Comparison of ENCODE assay signal across 10 mouse cellular contexts in the genomic region with DNA sequence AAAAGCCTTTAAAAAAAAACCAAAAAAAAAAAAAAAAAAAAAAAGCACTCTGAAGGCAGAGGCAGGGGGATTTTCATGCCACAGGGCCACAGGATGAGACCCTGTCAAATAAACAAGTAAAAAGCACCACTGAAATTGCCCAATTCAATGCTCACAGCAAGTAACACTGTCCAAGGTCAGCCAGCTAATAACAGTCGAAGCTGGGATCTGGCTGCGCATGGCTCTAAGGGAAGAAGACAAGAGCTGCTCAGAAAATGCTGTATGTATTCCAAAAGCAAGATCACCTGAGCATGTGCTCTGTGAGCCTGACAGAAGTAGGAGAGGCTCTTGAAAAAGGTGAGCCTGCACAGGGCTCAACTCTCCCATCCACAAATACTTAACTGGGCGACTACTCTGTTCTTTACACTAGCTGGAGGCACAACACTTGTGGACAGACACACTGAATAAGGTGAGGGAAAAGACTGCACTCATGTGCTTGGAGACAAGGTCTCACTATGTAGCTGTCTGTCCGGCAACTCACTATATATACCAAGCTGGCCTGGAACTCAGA. TPM values are rescaled to one million over a fixed set of nuclear protein-coding genes. Genes with fewer than 3 reads are reported as not detected.
DNase-seq lines count a peak whose midpoint lies in the region; ATAC-seq and TF ChIP-seq lines count a peak whose summit lies in the region.
"Had no signal": no experiment of that assay in that cellular context is flagged by ENCODE, and none has a peak within 500 bp of the region (broad histone marks: within the 10 kb centered on the region; RNA-seq: fewer than 3 reads in every experiment).

No protein-coding gene starts in this region.

- no peaks in the 10 kb centered on the region for H3K9me3 ChIP-seq in forebrain, embryonic 14.5 days (replicated peaks; ENCODE audit: control insufficient read depth, low read length)
- H3K9me3 ChIP-seq in forebrain, postnatal 0 days (ENCODE audit: low read length): no peaks in the 10 kb centered on the region
- H3K9me3 ChIP-seq in midbrain, embryonic 10.5 days (replicated peaks): no peaks in the 10 kb centered on the region
- H3K9me3 ChIP-seq in midbrain, embryonic 14.5 days (ENCODE audit: control insufficient read depth, low read length): no peaks in the 10 kb centered on the region
- no peaks in the 10 kb centered on the region for H3K9me3 ChIP-seq in hindbrain, embryonic 14.5 days (ENCODE audit: control insufficient read depth, low read length)
- H3K9me3 ChIP-seq in neural tube, embryonic 12.5 days: no peaks in the 10 kb centered on the region

- no peak overlapping the region for H3K27ac ChIP-seq in forebrain, embryonic 14.5 days (ENCODE audit: low read depth, low read length)
- no peak overlapping the region for H3K27ac ChIP-seq in forebrain, postnatal 0 days (ENCODE audit: low read depth, low read length)
- H3K27ac ChIP-seq in midbrain, embryonic 10.5 days (replicated peaks): 0 out of 2 replicates have a peak overlapping the region, but pooled peaks have one; percentile 86
- no peak overlapping the region for H3K27ac ChIP-seq in midbrain, embryonic 14.5 days (replicated peaks; ENCODE audit: low read depth, low read length)
- H3K27ac ChIP-seq in hindbrain, embryonic 14.5 days: no peak overlapping the region
- H3K27ac ChIP-seq in neural tube, embryonic 12.5 days: no peak overlapping the region

- no peaks in the 10 kb centered on the region for H3K36me3 ChIP-seq in forebrain, embryonic 14.5 days (ENCODE audit: control insufficient read depth, insufficient read depth, low read length)
- no peaks in the 10 kb centered on the region for H3K36me3 ChIP-seq in forebrain, postnatal 0 days (ENCODE audit: insufficient read depth)
- no peaks in the 10 kb centered on the region for H3K36me3 ChIP-seq in midbrain, embryonic 10.5 days
- no peaks in the 10 kb centered on the region for H3K36me3 ChIP-seq in midbrain, embryonic 14.5 days (ENCODE audit: control insufficient read depth, insufficient read depth, low read length)
- H3K36me3 ChIP-seq in hindbrain, embryonic 14.5 days (replicated peaks; ENCODE audit: control insufficient read depth, insufficient read depth): no peaks in the 10 kb centered on the region
- H3K36me3 ChIP-seq in neural tube, embryonic 12.5 days: no peaks in the 10 kb centered on the region

- ATAC-seq in forebrain, embryonic 14.5 days: no peak
- ATAC-seq in forebrain, postnatal 0 days: no peak
- no peak for ATAC-seq in midbrain, embryonic 14.5 days (ENCODE audit: low FRiP score, low TSS enrichment)
- ATAC-seq in hindbrain, embryonic 14.5 days (ENCODE audit: low FRiP score): no peak
- no peak for ATAC-seq in neural tube, embryonic 12.5 days (ENCODE audit: low FRiP score, low read depth)
- no peak for ATAC-seq in inflammation-experienced regulatory T-cells, adult 6 months

- TF ChIP-seq CTCF in forebrain, postnatal 0 days (IDR thresholded peaks at IDR 0.05; ENCODE audit: low read depth): no peak

- H3K9ac ChIP-seq in forebrain, embryonic 14.5 days (ENCODE audit: low read length): peak overlapping the region; percentile 29; the same call in 1 of the 2 replicates
- H3K9ac ChIP-seq in forebrain, postnatal 0 days: no peak overlapping the region
- H3K9ac ChIP-seq in midbrain, embryonic 14.5 days (replicated peaks; ENCODE audit: low read length): no peak overlapping the region
- H3K9ac ChIP-seq in hindbrain, embryonic 14.5 days: no peak overlapping the region
- H3K9ac ChIP-seq in neural tube, embryonic 12.5 days: no peak overlapping the region

- DNase-seq in forebrain, embryonic 14.5 days (ENCODE audit: low spot score): no peak
- no peak for DNase-seq in forebrain, postnatal 0 days
- no peak for DNase-seq in midbrain, embryonic 10.5 days (ENCODE audit: low spot score)
- DNase-seq in midbrain, embryonic 14.5 days: no peak
- no peak for DNase-seq in hindbrain, embryonic 14.5 days (ENCODE audit: low spot score)
- DNase-seq in right cerebral cortex, adult 2 months (ENCODE audit: low spot score in 2 of 2): no peak

- no peak overlapping the region for H3K4me3 ChIP-seq in forebrain, embryonic 14.5 days (ENCODE audit: low read depth, low read length)
- no peak overlapping the region for H3K4me3 ChIP-seq in forebrain, postnatal 0 days (ENCODE audit: low read depth, low read length)
- peak overlapping the region; percentile 68; the same call in 1 of the 2 replicates for H3K4me3 ChIP-seq in midbrain, embryonic 10.5 days
- no peak overlapping the region for H3K4me3 ChIP-seq in midbrain, embryonic 14.5 days (replicated peaks; ENCODE audit: low read depth, low read length)
- H3K4me3 ChIP-seq in hindbrain, embryonic 14.5 days (replicated peaks; ENCODE audit: low read length): no peak overlapping the region
- no peak overlapping the region for H3K4me3 ChIP-seq in neural tube, embryonic 12.5 days

- WGBS in forebrain, embryonic 14.5 days: 88% methylated on average over 4 of the region's 4 CpGs
- 85% methylated on average over 4 of the region's 4 CpGs for WGBS in forebrain, postnatal 0 days
- WGBS in midbrain, embryonic 10.5 days: 83% methylated on average over 4 of the region's 4 CpGs
- WGBS in midbrain, embryonic 14.5 days: 82% methylated on average over 4 of the region's 4 CpGs
- WGBS in hindbrain, embryonic 14.5 days: 79% methylated on average over 4 of the region's 4 CpGs
- WGBS in neural tube, embryonic 12.5 days: 85% methylated on average over 4 of the region's 4 CpGs

- H3K27me3 ChIP-seq in forebrain, embryonic 14.5 days (replicated peaks; ENCODE audit: control insufficient read depth, insufficient read depth, low read length): peaks cover 12% of the 10 kb centered on the region; the same call in 1 of the 2 replicates
- no peaks in the 10 kb centered on the region for H3K27me3 ChIP-seq in forebrain, postnatal 0 days (ENCODE audit: insufficient read depth, low read length)
- H3K27me3 ChIP-seq in midbrain, embryonic 10.5 days (ENCODE audit: low read depth, poor library complexity, severe bottlenecking): peaks cover 38% of the 10 kb centered on the region
- H3K27me3 ChIP-seq in midbrain, embryonic 14.5 days (ENCODE audit: control insufficient read depth, insufficient read depth, low read length): peaks cover 18% of the 10 kb centered on the region
- H3K27me3 ChIP-seq in hindbrain, embryonic 14.5 days (ENCODE audit: control insufficient read depth, insufficient read depth, low read length): peaks cover 19% of the 10 kb centered on the region
- H3K27me3 ChIP-seq in neural tube, embryonic 12.5 days (replicated peaks): peaks cover 15% of the 10 kb centered on the region

- peaks cover 18% of the 10 kb centered on the region for H3K4me1 ChIP-seq in forebrain, embryonic 14.5 days (ENCODE audit: control insufficient read depth, insufficient read depth, low read length)
- peaks cover 11% of the 10 kb centered on the region; the same call in 1 of the 2 replicates for H3K4me1 ChIP-seq in forebrain, postnatal 0 days (ENCODE audit: insufficient read depth)
- peaks cover 49% of the 10 kb centered on the region for H3K4me1 ChIP-seq in midbrain, embryonic 10.5 days
- peaks cover 11% of the 10 kb centered on the region for H3K4me1 ChIP-seq in midbrain, embryonic 14.5 days (ENCODE audit: control insufficient read depth, insufficient read depth, low read length)
- peaks cover 32% of the 10 kb centered on the region for H3K4me1 ChIP-seq in hindbrain, embryonic 14.5 days (replicated peaks; ENCODE audit: control insufficient read depth, insufficient read depth, low read length)
- H3K4me1 ChIP-seq in neural tube, embryonic 12.5 days: peaks cover 17% of the 10 kb centered on the region

- H3K4me2 ChIP-seq in forebrain, embryonic 14.5 days (ENCODE audit: low read length): no peak overlapping the region; the same call in 1 of the 2 replicates
- H3K4me2 ChIP-seq in forebrain, postnatal 0 days (ENCODE audit: low read depth): no peak overlapping the region
- no peak overlapping the region for H3K4me2 ChIP-seq in midbrain, embryonic 14.5 days (ENCODE audit: low read length)
- peak overlapping the region; percentile 96; the same call in 1 of the 2 replicates for H3K4me2 ChIP-seq in hindbrain, embryonic 14.5 days (replicated peaks)
- peak overlapping the region; percentile 84 for H3K4me2 ChIP-seq in neural tube, embryonic 12.5 days (replicated peaks)

RNA-seq across cellular contexts. Expression of a gene that starts 5.2 kb away (rescaled TPM):
- polyA plus RNA-seq in forebrain, embryonic 14.5 days (2014; fragmentation: Nextera tagmentation; extraction: Ambion mirVana): 17.3 and 20.4 TPM in 2 replicates
- total RNA-seq in forebrain, postnatal 0 days (2014; rRNA removed): 45.0 and 53.0 TPM in 2 replicates
- polyA plus RNA-seq in forebrain, postnatal 0 days (2015; fragmentation: Nextera tagmentation; extraction: Ambion mirVana): 30.9 and 34.0 TPM in 2 replicates
- polyA plus RNA-seq in midbrain, embryonic 10.5 days (2016; fragmentation: Nextera tagmentation; extraction: Ambion mirVana): 8.2 and 11.0 TPM in 2 replicates
- 22.3 and 23.7 TPM in 2 replicates for polyA plus RNA-seq in midbrain, embryonic 14.5 days (2014; fragmentation: Nextera tagmentation; extraction: Ambion mirVana)
- 20.4 and 22.4 TPM in 2 replicates for polyA plus RNA-seq in hindbrain, embryonic 14.5 days (2014; fragmentation: Nextera tagmentation; extraction: Ambion mirVana)
- 17.6 and 19.8 TPM in 2 replicates for polyA plus RNA-seq in neural tube, embryonic 12.5 days (2016; fragmentation: Nextera tagmentation; extraction: Ambion mirVana)
- 10 to 100 TPM; 16.6 to 32.0 (median 27.7) TPM for polyA plus RNA-seq in inflammation-experienced regulatory T-cells, adult 6 months (2017; shearing (Covaris generic))

RNA-seq across cellular contexts. Expression of a gene that starts 55.2 kb away (rescaled TPM):
- polyA plus RNA-seq in forebrain, embryonic 14.5 days (2014; fragmentation: Nextera tagmentation; extraction: Ambion mirVana): 7.6 and 8.1 TPM in 2 replicates
- 3.1 and 6.8 TPM in 2 replicates for total RNA-seq in forebrain, postnatal 0 days (2014; rRNA removed)
- polyA plus RNA-seq in forebrain, postnatal 0 days (2015; fragmentation: Nextera tagmentation; extraction: Ambion mirVana): 1.6 and 2.0 TPM in 2 replicates
- polyA plus RNA-seq in midbrain, embryonic 10.5 days (2016; fragmentation: Nextera tagmentation; extraction: Ambion mirVana): 22.6 and 24.6 TPM in 2 replicates
- 2.7 and 3.5 TPM in 2 replicates for polyA plus RNA-seq in midbrain, embryonic 14.5 days (2014; fragmentation: Nextera tagmentation; extraction: Ambion mirVana)
- polyA plus RNA-seq in hindbrain, embryonic 14.5 days (2014; fragmentation: Nextera tagmentation; extraction: Ambion mirVana): 2.4 and 3.1 TPM in 2 replicates
- polyA plus RNA-seq in neural tube, embryonic 12.5 days (2016; fragmentation: Nextera tagmentation; extraction: Ambion mirVana): 14.1 and 14.3 TPM in 2 replicates
- polyA plus RNA-seq in inflammation-experienced regulatory T-cells, adult 6 months (2017; shearing (Covaris generic)): 1 to 10 TPM in 1 of 3 experiments, under 1 TPM in 2; 0.59 to 3.5 (median 0.82) TPM

RNA-seq across cellular contexts. Expression of a gene that starts 58.9 kb away (rescaled TPM):
- not detected in 2 replicates for polyA plus RNA-seq in forebrain, embryonic 14.5 days (2014; fragmentation: Nextera tagmentation; extraction: Ambion mirVana)
- total RNA-seq in forebrain, postnatal 0 days (2014; rRNA removed): 0.05 and 0.08 TPM in 2 replicates
- not detected in 2 replicates for polyA plus RNA-seq in forebrain, postnatal 0 days (2015; fragmentation: Nextera tagmentation; extraction: Ambion mirVana)
- polyA plus RNA-seq in midbrain, embryonic 10.5 days (2016; fragmentation: Nextera tagmentation; extraction: Ambion mirVana): not detected in 2 replicates
- not detected in 2 replicates for polyA plus RNA-seq in midbrain, embryonic 14.5 days (2014; fragmentation: Nextera tagmentation; extraction: Ambion mirVana)
- not detected in 2 replicates for polyA plus RNA-seq in hindbrain, embryonic 14.5 days (2014; fragmentation: Nextera tagmentation; extraction: Ambion mirVana)
- polyA plus RNA-seq in neural tube, embryonic 12.5 days (2016; fragmentation: Nextera tagmentation; extraction: Ambion mirVana): not detected in 2 replicates
- polyA plus RNA-seq in inflammation-experienced regulatory T-cells, adult 6 months (2017; shearing (Covaris generic)): not detected
- total RNA-seq: layer of hippocampus, adult 18-20 months had no signal
- polyA plus RNA-seq: small intestine, adult 2 months had no signal

Comparison
In these comparisons a context has a peak if more than half of its experiments do, and no peak if none do; other contexts are left out.
1. H3K4me2 ChIP-seq: peak in hindbrain, embryonic 14.5 days (single experiment) and neural tube, embryonic 12.5 days (single experiment); none in forebrain, embryonic 14.5 days (single experiment), forebrain, postnatal 0 days (single experiment) and midbrain, embryonic 14.5 days (single experiment).